Mouse (Mus musculus): ENCODE results near the gene Pou2af1. TPM values are rescaled to one million over a fixed set of nuclear protein-coding genes. Genes with fewer than 3 reads are reported as not detected.

The Pou2af1 gene
- polyA plus RNA-seq, 1 experiment from 2014 or later, result not detected

- Histone ChIP-seq H3K27me3 (ENCODE audit: control insufficient read depth, insufficient read depth, low read length) (no peaks in the 10 kb centered on the region), H3K4me3 (ENCODE audit: low read depth, low read length) (no peak overlapping the region), H3K27ac (ENCODE audit: low read depth, low read length) (no peak overlapping the region), H3K9me3 (ENCODE audit: control insufficient read depth, low read length) (no peaks in the 10 kb centered on the region), H3K36me3 (ENCODE audit: control insufficient read depth, insufficient read depth, low read length) (no peaks in the 10 kb centered on the region), H3K4me1 (ENCODE audit: control insufficient read depth, insufficient read depth, low read length) (no peaks in the 10 kb centered on the region), H3K9ac (replicated peaks; ENCODE audit: low read depth, low read length) (no peak overlapping the region), H3K4me2 (ENCODE audit: low read depth, low read length) (no peak overlapping the region)
- WGBS, result 93% methylated on average over 6 of the region's 6 CpGs
- ATAC-seq (ENCODE audit: low read depth), result no peak
Observed at GRCm38 (mm10) chr9:51213729-51214237, 275 bp downstream of the Pou2af1 start.

- Histone ChIP-seq H3K9ac (replicated peaks; ENCODE audit: low read depth, low read length) (no peak overlapping the region), H3K27ac (ENCODE audit: low read depth, low read length) (no peak overlapping the region), H3K36me3 (ENCODE audit: control insufficient read depth, insufficient read depth, low read length) (no peaks in the 10 kb centered on the region), H3K4me1 (ENCODE audit: control insufficient read depth, insufficient read depth, low read length) (no peaks in the 10 kb centered on the region), H3K4me2 (ENCODE audit: low read depth, low read length) (no peak overlapping the region), H3K27me3 (ENCODE audit: control insufficient read depth, insufficient read depth, low read length) (no peaks in the 10 kb centered on the region), H3K9me3 (ENCODE audit: control insufficient read depth, low read length) (no peaks in the 10 kb centered on the region), H3K4me3 (ENCODE audit: low read depth, low read length) (no peak overlapping the region)
- ATAC-seq (ENCODE audit: low read depth), result no peak
- WGBS, result 59% methylated on average over 4 of the region's 4 CpGs
Observed at GRCm38 (mm10) chr9:51215311-51215710, 1.8 kb downstream of the Pou2af1 start.

- H3K36me3 ChIP-seq (ENCODE audit: control insufficient read depth, insufficient read depth, low read length), result no peaks in the 10 kb centered on the region
- H3K4me2 ChIP-seq (ENCODE audit: low read depth, low read length), result no peak overlapping the region
- H3K27ac ChIP-seq (ENCODE audit: low read depth, low read length), result no peak overlapping the region
- H3K9ac ChIP-seq (replicated peaks; ENCODE audit: low read depth, low read length), result no peak overlapping the region
- ATAC-seq (ENCODE audit: low read depth), result no peak
- WGBS, result 91% methylated on average over 6 of the region's 6 CpGs
- no peaks in the 10 kb centered on the region for H3K4me1 ChIP-seq (ENCODE audit: control insufficient read depth, insufficient read depth, low read length)
- no peak overlapping the region for H3K4me3 ChIP-seq (ENCODE audit: low read depth, low read length)
- no peaks in the 10 kb centered on the region for H3K9me3 ChIP-seq (ENCODE audit: control insufficient read depth, low read length)
- H3K27me3 ChIP-seq (ENCODE audit: control insufficient read depth, insufficient read depth, low read length), result no peaks in the 10 kb centered on the region
Observed at GRCm38 (mm10) chr9:51215949-51216348, 2.4 kb downstream of the Pou2af1 start.

- 90% methylated on average over 5 of the region's 5 CpGs for WGBS
- Histone ChIP-seq H3K4me2 (ENCODE audit: low read depth, low read length) (no peak overlapping the region), H3K36me3 (ENCODE audit: control insufficient read depth, insufficient read depth, low read length) (no peaks in the 10 kb centered on the region), H3K27me3 (ENCODE audit: control insufficient read depth, insufficient read depth, low read length) (no peaks in the 10 kb centered on the region), H3K4me3 (ENCODE audit: low read depth, low read length) (no peak overlapping the region), H3K9ac (replicated peaks; ENCODE audit: low read depth, low read length) (no peak overlapping the region), H3K4me1 (ENCODE audit: control insufficient read depth, insufficient read depth, low read length) (no peaks in the 10 kb centered on the region), H3K27ac (ENCODE audit: low read depth, low read length) (no peak overlapping the region), H3K9me3 (ENCODE audit: control insufficient read depth, low read length) (no peaks in the 10 kb centered on the region)
- ATAC-seq (ENCODE audit: low read depth), result no peak
Observed at GRCm38 (mm10) chr9:51225636-51226166, 12.2 kb downstream of the Pou2af1 start.

- whole genome bisulfite sequencing, result 89% methylated on average over 4 of the region's 4 CpGs
- H3K36me3 ChIP-seq (ENCODE audit: control insufficient read depth, insufficient read depth, low read length), result no peaks in the 10 kb centered on the region
- no peak overlapping the region for H3K9ac ChIP-seq (replicated peaks; ENCODE audit: low read depth, low read length)
- no peak overlapping the region for H3K4me2 ChIP-seq (ENCODE audit: low read depth, low read length)
- no peaks in the 10 kb centered on the region for H3K4me1 ChIP-seq (ENCODE audit: control insufficient read depth, insufficient read depth, low read length)
- no peak overlapping the region for H3K4me3 ChIP-seq (ENCODE audit: low read depth, low read length)
- no peaks in the 10 kb centered on the region for H3K27me3 ChIP-seq (ENCODE audit: control insufficient read depth, insufficient read depth, low read length)
- no peak for ATAC-seq (ENCODE audit: low read depth)
- H3K9me3 ChIP-seq (ENCODE audit: control insufficient read depth, low read length), result no peaks in the 10 kb centered on the region
- no peak overlapping the region for H3K27ac ChIP-seq (ENCODE audit: low read depth, low read length)
Observed at GRCm38 (mm10) chr9:51230701-51231389, 17.3 kb downstream of the Pou2af1 start.

- WGBS, result 96% methylated on average over 8 of the region's 8 CpGs
- no peaks in the 10 kb centered on the region for H3K27me3 ChIP-seq (ENCODE audit: control insufficient read depth, insufficient read depth, low read length)
- H3K36me3 ChIP-seq (ENCODE audit: control insufficient read depth, insufficient read depth, low read length), result no peaks in the 10 kb centered on the region
- H3K4me2 ChIP-seq (ENCODE audit: low read depth, low read length), result no peak overlapping the region
- no peak overlapping the region for H3K27ac ChIP-seq (ENCODE audit: low read depth, low read length)
- no peak overlapping the region for H3K4me3 ChIP-seq (ENCODE audit: low read depth, low read length)
- ATAC-seq (ENCODE audit: low read depth), result no peak
- H3K9me3 ChIP-seq (ENCODE audit: control insufficient read depth, low read length), result no peaks in the 10 kb centered on the region
- no peaks in the 10 kb centered on the region for H3K4me1 ChIP-seq (ENCODE audit: control insufficient read depth, insufficient read depth, low read length)
- no peak overlapping the region for H3K9ac ChIP-seq (replicated peaks; ENCODE audit: low read depth, low read length)
Observed at GRCm38 (mm10) chr9:51232163-51232562, 18.7 kb downstream of the Pou2af1 start.

GRCm38 (mm10) chr9:51238741-51239385, 25.4 kb downstream of the Pou2af1 start:
- Histone ChIP-seq H3K9me3 (ENCODE audit: control insufficient read depth, low read length) (no peaks in the 10 kb centered on the region), H3K9ac (replicated peaks; ENCODE audit: low read depth, low read length) (no peak overlapping the region), H3K36me3 (ENCODE audit: control insufficient read depth, insufficient read depth, low read length) (no peaks in the 10 kb centered on the region), H3K27ac (ENCODE audit: low read depth, low read length) (no peak overlapping the region), H3K4me1 (ENCODE audit: control insufficient read depth, insufficient read depth, low read length) (no peaks in the 10 kb centered on the region), H3K27me3 (ENCODE audit: control insufficient read depth, insufficient read depth, low read length) (no peaks in the 10 kb centered on the region), H3K4me3 (ENCODE audit: low read depth, low read length) (no peak overlapping the region), H3K4me2 (ENCODE audit: low read depth, low read length) (no peak overlapping the region)
- peak; percentile 14; the same call in 1 of the 2 replicates for ATAC-seq (ENCODE audit: low read depth)
- 54% methylated on average over 12 of the region's 12 CpGs for WGBS

- whole genome bisulfite sequencing, result 76% methylated on average over 4 of the region's 4 CpGs
- Histone ChIP-seq H3K27ac (ENCODE audit: low read depth, low read length) (no peak overlapping the region), H3K9me3 (ENCODE audit: control insufficient read depth, low read length) (no peaks in the 10 kb centered on the region), H3K36me3 (ENCODE audit: control insufficient read depth, insufficient read depth, low read length) (no peaks in the 10 kb centered on the region), H3K4me3 (ENCODE audit: low read depth, low read length) (no peak overlapping the region), H3K4me2 (ENCODE audit: low read depth, low read length) (no peak overlapping the region), H3K9ac (replicated peaks; ENCODE audit: low read depth, low read length) (no peak overlapping the region), H3K27me3 (ENCODE audit: control insufficient read depth, insufficient read depth, low read length) (no peaks in the 10 kb centered on the region), H3K4me1 (ENCODE audit: control insufficient read depth, insufficient read depth, low read length) (no peaks in the 10 kb centered on the region)
- no peak for ATAC-seq (ENCODE audit: low read depth)
Observed at GRCm38 (mm10) chr9:51256780-51257502, 43.4 kb downstream of the Pou2af1 start.

- 91% methylated on average over 5 of the region's 5 CpGs for WGBS
Observed at GRCm38 (mm10) chr9:51258426-51258825, 44.9 kb downstream of the Pou2af1 start.

More at GRCm38 (mm10) chr9:51258426-51258825, 44.9 kb downstream of the Pou2af1 start:
- no peak overlapping the region for H3K9ac ChIP-seq (replicated peaks; ENCODE audit: low read depth, low read length)
- H3K4me2 ChIP-seq (ENCODE audit: low read depth, low read length), result no peak overlapping the region
- H3K4me1 ChIP-seq (ENCODE audit: control insufficient read depth, insufficient read depth, low read length), result no peaks in the 10 kb centered on the region
- no peaks in the 10 kb centered on the region for H3K36me3 ChIP-seq (ENCODE audit: control insufficient read depth, insufficient read depth, low read length)
- no peaks in the 10 kb centered on the region for H3K27me3 ChIP-seq (ENCODE audit: control insufficient read depth, insufficient read depth, low read length)
- no peak overlapping the region for H3K27ac ChIP-seq (ENCODE audit: low read depth, low read length)
- no peak overlapping the region for H3K4me3 ChIP-seq (ENCODE audit: low read depth, low read length)
- H3K9me3 ChIP-seq (ENCODE audit: control insufficient read depth, low read length), result no peaks in the 10 kb centered on the region
- ATAC-seq (ENCODE audit: low read depth), result no peak

All from neural tube, embryonic 14.5 days (tissue).